In genomic region chr2:145663899-145664298, GRCm38 (mm10) we compare ENCODE assay signal across 19 mouse cellular contexts. TPM values are rescaled to one million over a fixed set of nuclear protein-coding genes. Genes with fewer than 3 reads are reported as not detected.
A peak's percentile ranks its signal among the peaks of the same experiment; 100 is the strongest.
DNase-seq lines count a peak whose midpoint lies in the region; ATAC-seq lines count a peak whose summit lies in the region.
"Had no signal": no experiment of that assay in that cellular context is flagged by ENCODE, and none has a peak within 500 bp of the region (broad histone marks: within the 10 kb centered on the region; RNA-seq: fewer than 3 reads in every experiment).

No protein-coding gene starts in this region.

- H3K27me3 ChIP-seq in kidney, embryonic 15.5 days: no peaks in the 10 kb centered on the region
- H3K27me3 ChIP-seq in liver, embryonic 12.5 days (replicated peaks): no peaks in the 10 kb centered on the region
- no peaks in the 10 kb centered on the region for H3K27me3 ChIP-seq in liver, embryonic 11.5 days (replicated peaks; ENCODE audit: control insufficient read depth, insufficient read depth, low read length)
- H3K27me3 ChIP-seq: embryonic facial prominence, embryonic 12.5 days; heart, embryonic 13.5 days had no signal

- no peak overlapping the region for H3K4me2 ChIP-seq in kidney, embryonic 15.5 days
- H3K4me2 ChIP-seq in liver, embryonic 12.5 days: no peak overlapping the region
- H3K4me2 ChIP-seq in liver, embryonic 11.5 days: no peak overlapping the region
- H3K4me2 ChIP-seq: embryonic facial prominence, embryonic 12.5 days; forebrain, embryonic 13.5 days; heart, embryonic 13.5 days had no signal

- H3K9ac ChIP-seq in kidney, embryonic 15.5 days: no peak overlapping the region
- no peak overlapping the region for H3K9ac ChIP-seq in liver, embryonic 12.5 days
- no peak overlapping the region for H3K9ac ChIP-seq in liver, embryonic 11.5 days (ENCODE audit: low read depth, low read length)
- H3K9ac ChIP-seq: embryonic facial prominence, embryonic 12.5 days; forebrain, embryonic 13.5 days; forebrain, postnatal 0 days; heart, embryonic 13.5 days had no signal

- peak; percentile 33 for DNase-seq in heart, adult 11 months
- DNase-seq in heart, adult 8-10 months (ENCODE audit: low spot score): no peak
- no peak for DNase-seq in kidney, adult 18-20 months
- DNase-seq in liver, embryonic 11.5 days (ENCODE audit: low spot score): no peak
- DNase-seq in layer of hippocampus, adult 9-11 months: no peak
- DNase-seq: adrenal gland, postnatal 10 days; cerebellum, adult 11 months; cerebellum, adult 8-10 months; cerebellum, postnatal 14 days; embryo, embryonic 11 days; forebrain, postnatal 0 days; gastrocnemius, postnatal 14 days; heart, postnatal 36 days had no signal

- 58% methylated on average over 7 of the region's 7 CpGs for WGBS in kidney, embryonic 15.5 days
- WGBS in liver, embryonic 12.5 days (ENCODE audit: insufficient replicate concordance): 62% methylated on average over 7 of the region's 7 CpGs
- WGBS in liver, embryonic 11.5 days: 78% methylated on average over 7 of the region's 7 CpGs

- H3K36me3 ChIP-seq in kidney, embryonic 15.5 days: no peaks in the 10 kb centered on the region
- no peaks in the 10 kb centered on the region for H3K36me3 ChIP-seq in liver, embryonic 12.5 days
- H3K36me3 ChIP-seq in liver, embryonic 11.5 days (ENCODE audit: control insufficient read depth, insufficient read depth, low read length): no peaks in the 10 kb centered on the region
- H3K36me3 ChIP-seq: embryonic facial prominence, embryonic 12.5 days; heart, embryonic 13.5 days had no signal

- H3K4me3 ChIP-seq in kidney, embryonic 15.5 days (replicated peaks): no peak overlapping the region
- H3K4me3 ChIP-seq in liver, embryonic 12.5 days: no peak overlapping the region
- no peak overlapping the region for H3K4me3 ChIP-seq in liver, embryonic 11.5 days (ENCODE audit: low read depth, low read length)
- H3K4me3 ChIP-seq: embryonic facial prominence, embryonic 12.5 days; forebrain, embryonic 13.5 days; heart, embryonic 13.5 days had no signal

- H3K4me1 ChIP-seq in kidney, embryonic 15.5 days: 0 out of 2 replicates have a peak, but pooled peaks cover 4% of the 10 kb centered on the region
- no peaks in the 10 kb centered on the region for H3K4me1 ChIP-seq in liver, embryonic 12.5 days
- H3K4me1 ChIP-seq in liver, embryonic 11.5 days (replicated peaks; ENCODE audit: control insufficient read depth, insufficient read depth, low read length): no peaks in the 10 kb centered on the region
- H3K4me1 ChIP-seq: embryonic facial prominence, embryonic 12.5 days; forebrain, embryonic 13.5 days had no signal

- peak; percentile 70 for ATAC-seq in kidney, embryonic 15.5 days (replicated peaks; ENCODE audit: low FRiP score)
- ATAC-seq in liver, embryonic 12.5 days: peak; percentile 18; the same call in 1 of the 2 replicates
- ATAC-seq in liver, embryonic 11.5 days (replicated peaks; ENCODE audit: low FRiP score): no peak
- ATAC-seq: forebrain, embryonic 13.5 days; forebrain, postnatal 0 days had no signal

- H3K27ac ChIP-seq in kidney, embryonic 15.5 days: peak overlapping the region; percentile 90
- no peak overlapping the region for H3K27ac ChIP-seq in liver, embryonic 12.5 days
- no peak overlapping the region for H3K27ac ChIP-seq in liver, embryonic 11.5 days (ENCODE audit: low read depth, low read length)
- H3K27ac ChIP-seq: embryonic facial prominence, embryonic 12.5 days; forebrain, embryonic 13.5 days; heart, embryonic 13.5 days had no signal

- H3K9me3 ChIP-seq in kidney, embryonic 15.5 days (replicated peaks): no peaks in the 10 kb centered on the region
- no peaks in the 10 kb centered on the region for H3K9me3 ChIP-seq in liver, embryonic 12.5 days (replicated peaks)
- no peaks in the 10 kb centered on the region for H3K9me3 ChIP-seq in liver, embryonic 11.5 days (ENCODE audit: control insufficient read depth, low read length)
- H3K9me3 ChIP-seq: embryonic facial prominence, embryonic 12.5 days; forebrain, embryonic 13.5 days; heart, embryonic 13.5 days had no signal

RNA-seq across cellular contexts. Expression of gene Rin2, which starts 11.1 kb away (rescaled TPM):
- 10 to 100 TPM; 17.8 to 21.7 (median 21.0) TPM for total RNA-seq in heart, adult 8-10 months (2022)
- 32.1 and 33.0 TPM in 2 replicates for polyA plus RNA-seq in kidney, embryonic 15.5 days (2015; fragmentation: Nextera tagmentation; extraction: Ambion mirVana)
- 3.6 and 3.7 TPM in 2 replicates for polyA plus RNA-seq in liver, embryonic 12.5 days (2016; fragmentation: Nextera tagmentation; extraction: Ambion mirVana)
- 7.6 and 7.7 TPM in 2 replicates for polyA plus RNA-seq in liver, embryonic 11.5 days (2014; fragmentation: Nextera tagmentation; extraction: Ambion mirVana)
- total RNA-seq: MEL had no signal
